Mouse (Mus musculus) liver, adult 10 weeks (tissue): ENCODE results near the gene Gm4297. TPM values are rescaled to one million over a fixed set of nuclear protein-coding genes. Genes with fewer than 3 reads are reported as not detected.

Source experiments
- polyA plus RNA-seq: library from polyadenylated mRNA; stranded (reverse); fragments of 350-450 nt; fragmentation: Illumina TruSeq; extraction: RNeasy Lipid Tissue Mini Kit (QIAGEN cat#74804); gene quantifications from one replicate; pipeline ENCODE4 v1.2.3, GENCODE M21; 2014; ENCODE audit warnings: low read depth, low replicate concordance

The Gm4297 gene
- not detected for polyA plus RNA-seq

DNA sequence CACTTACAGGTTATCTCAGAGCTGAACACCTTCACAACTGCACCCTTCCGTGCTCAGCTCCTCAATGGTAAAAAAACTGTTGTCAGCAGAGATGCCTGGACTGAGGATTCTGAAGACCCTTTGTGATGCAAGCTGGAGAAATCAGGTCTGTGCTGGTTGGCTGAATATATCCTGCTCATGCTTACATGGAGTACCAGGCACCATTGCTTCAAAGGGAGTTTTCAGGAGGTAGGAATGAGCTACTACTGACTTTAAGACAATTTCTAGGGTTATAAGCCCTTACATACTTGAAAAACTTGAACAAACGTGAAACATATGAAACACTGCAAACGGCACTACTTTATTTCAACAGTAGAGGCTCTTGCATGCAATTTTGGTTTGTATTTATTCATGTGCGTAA is at the start of gene Gm4297:
Gene Gm4297 (minus strand): TSS at position 101 of the 400 bp plus-strand sequence.

Other genes starting within 250 kb of the Gm4297 start
- gene Gm5934, start 74.1 kb downstream of the Gm4297 start, polyA plus RNA-seq, result not detected
- gene Gm5935, start 200.3 kb upstream of the Gm4297 start, polyA plus RNA-seq, result not detected